Mouse (Mus musculus) kidney, embryonic 15.5 days (tissue): ENCODE data around the gene Zfp74. TPM values are rescaled to one million over a fixed set of nuclear protein-coding genes. Genes with fewer than 3 reads are reported as not detected.

Source experiments
- ATAC-seq: fragments of 200-750 bp; cut with Nextera tagmentation; replicated peaks from 2 replicates; pipeline ENCODE4 v1.8.0; 2017; ENCODE audit warnings: moderate TSS enrichment; ENCODE audit not compliant: low FRiP score
- H3K27ac ChIP-seq: fragments of 300-500 bp; sonication (generic); 2 replicates; pipeline ENCODE4 v1.5.1; 2015; ENCODE audit warnings: mild to moderate bottlenecking, inconsistent platforms
- H3K27me3 ChIP-seq: fragments of 300-500 bp; sonication (generic); 2 replicates; pipeline ENCODE4 v1.6.1; 2015; ENCODE audit warnings: inconsistent platforms
- H3K36me3 ChIP-seq: fragments of 300-500 bp; sonication (generic); 2 replicates; pipeline ENCODE4 v1.6.1; 2015; ENCODE audit warnings: inconsistent platforms
- H3K4me1 ChIP-seq: fragments of 300-500 bp; sonication (generic); 2 replicates; pipeline ENCODE4 v1.6.1; 2015; ENCODE audit warnings: inconsistent platforms
- H3K4me2 ChIP-seq: fragments of 300-500 bp; sonication (generic); 2 replicates; pipeline ENCODE4 v1.6.1; 2015; ENCODE audit warnings: moderate library complexity, mild to moderate bottlenecking, inconsistent platforms
- H3K4me3 ChIP-seq: fragments of 300-500 bp; sonication (generic); replicated peaks from 2 replicates; pipeline ENCODE4 v1.5.1; 2015; ENCODE audit warnings: mild to moderate bottlenecking, inconsistent platforms
- H3K9ac ChIP-seq: fragments of 300-500 bp; sonication (generic); 2 replicates; pipeline ENCODE4 v1.6.1; 2015; ENCODE audit warnings: mild to moderate bottlenecking, inconsistent platforms
- H3K9me3 ChIP-seq: fragments of 300-500 bp; sonication (generic); replicated peaks from 2 replicates; pipeline ENCODE4 v1.6.1; 2016; ENCODE audit warnings: inconsistent platforms
- WGBS: fragments of 180-500 bp; shearing (Covaris S2); methylation state at CpG from one replicate; pipeline ENCODE4 v1.1.7; 2015; ENCODE audit warnings: mixed read lengths; 5-methylcytosine and 5-hydroxymethylcytosine counted together
- microRNA-seq: library from miRNA; unstranded; fragments of <30 nt; microRNA quantifications from one replicate; pipeline ENCODE4, GENCODE M21; 2016
- polyA plus RNA-seq: library from polyadenylated mRNA; unstranded; fragments of >200 nt; fragmentation: Nextera tagmentation; extraction: Ambion mirVana; gene quantifications from 2 replicates; pipeline ENCODE4 v1.2.1, GENCODE M21; 2015

The Zfp74 gene
- polyA plus RNA-seq, 1 experiment from 2014 or later: 12.0 TPM

GRCm38 (mm10) chr7:29905966-29906681, 47.8 kb downstream of the Zfp74 start, which contains the start of gene Zfp27:
Zfp27 (minus strand) TSS chr7:29906572.
- peak within 1 kb of the TSS; percentile 67 for H3K9ac ChIP-seq
- peaks cover 25% of the 10 kb centered on the region for H3K4me1 ChIP-seq
- peak within 1 kb of the TSS; percentile 99 for H3K27ac ChIP-seq
- H3K4me3 ChIP-seq: peak within 1 kb of the TSS; percentile 64
- H3K9me3 ChIP-seq: no peaks in the 10 kb centered on the region
- H3K4me2 ChIP-seq: peak within 1 kb of the TSS; percentile 78
- WGBS: under 1% methylated on average over 22 of the region's 22 CpGs
- H3K27me3 ChIP-seq: no peaks in the 10 kb centered on the region
- ATAC-seq: peak; percentile 81
- H3K36me3 ChIP-seq: peaks cover 30% of the 10 kb centered on the region

DNA sequence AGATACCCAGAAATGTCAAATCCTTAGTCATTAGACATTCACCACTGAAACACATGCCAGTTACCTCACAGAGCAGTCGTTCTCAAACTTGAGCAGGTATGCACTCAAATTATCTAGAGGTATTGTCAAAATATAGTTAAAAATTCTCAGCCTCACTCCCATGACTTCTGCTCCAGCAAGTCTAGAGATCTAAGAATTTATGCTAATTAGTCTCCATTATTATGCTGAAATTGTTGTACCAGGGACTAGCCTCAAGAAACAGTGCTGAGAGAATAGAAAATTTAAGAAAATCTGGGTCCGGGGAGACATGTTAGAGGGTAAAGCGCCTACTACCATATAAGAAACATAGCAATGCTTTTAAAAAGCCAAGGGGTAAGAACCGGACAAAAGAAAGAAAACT, 49.8 kb downstream of the Zfp74 start:
- ATAC-seq: no peak
- Histone ChIP-seq H3K4me1 (peaks cover 13% of the 10 kb centered on the region), H3K9ac (no peak overlapping the region), H3K27ac (no peak overlapping the region), H3K9me3 (no peaks in the 10 kb centered on the region), H3K4me2 (no peak overlapping the region), H3K36me3 (peaks cover 43% of the 10 kb centered on the region), H3K27me3 (no peaks in the 10 kb centered on the region), H3K4me3 (no peak overlapping the region)
- WGBS: 93% methylated on average over 4 of the region's 4 CpGs

DNA sequence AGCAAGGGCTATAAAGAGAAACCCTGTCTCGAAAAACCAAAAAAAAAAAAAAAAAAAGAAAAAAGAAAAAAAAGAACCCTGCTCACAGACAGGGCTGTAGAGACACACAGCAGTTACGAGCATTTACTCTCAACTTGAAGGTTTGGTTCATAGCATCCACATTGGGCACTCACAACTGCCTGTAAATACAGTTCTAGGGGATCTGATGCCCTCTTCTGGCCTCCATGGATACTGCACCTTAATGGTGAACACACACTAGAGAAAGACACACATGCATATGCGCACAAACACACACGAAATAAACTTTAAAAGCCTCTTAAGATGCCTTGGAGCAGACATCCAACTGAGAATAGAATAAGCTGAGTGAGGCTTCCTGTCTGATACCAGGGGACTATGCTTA, 55.5 kb downstream of the Zfp74 start:
- Histone ChIP-seq H3K4me2 (no peak overlapping the region), H3K9ac (no peak overlapping the region), H3K27me3 (no peaks in the 10 kb centered on the region), H3K9me3 (peaks cover 40% of the 10 kb centered on the region), H3K4me1 (no peaks in the 10 kb centered on the region), H3K36me3 (peaks cover 93% of the 10 kb centered on the region), H3K4me3 (no peak overlapping the region), H3K27ac (no peak overlapping the region)
- WGBS: 93% methylated on average over 4 of the region's 4 CpGs
- no peak for ATAC-seq

GRCm38 (mm10) chr7:29892756-29893155, 61.1 kb downstream of the Zfp74 start:
- Histone ChIP-seq H3K4me3 (no peak overlapping the region), H3K4me1 (no peaks in the 10 kb centered on the region), H3K27me3 (no peaks in the 10 kb centered on the region), H3K36me3 (peaks cover 77% of the 10 kb centered on the region), H3K9ac (no peak overlapping the region), H3K27ac (no peak overlapping the region), H3K4me2 (no peak overlapping the region), H3K9me3 (peaks cover 51% of the 10 kb centered on the region)
- ATAC-seq: no peak
- 96% methylated on average over 4 of the region's 4 CpGs for WGBS

DNA sequence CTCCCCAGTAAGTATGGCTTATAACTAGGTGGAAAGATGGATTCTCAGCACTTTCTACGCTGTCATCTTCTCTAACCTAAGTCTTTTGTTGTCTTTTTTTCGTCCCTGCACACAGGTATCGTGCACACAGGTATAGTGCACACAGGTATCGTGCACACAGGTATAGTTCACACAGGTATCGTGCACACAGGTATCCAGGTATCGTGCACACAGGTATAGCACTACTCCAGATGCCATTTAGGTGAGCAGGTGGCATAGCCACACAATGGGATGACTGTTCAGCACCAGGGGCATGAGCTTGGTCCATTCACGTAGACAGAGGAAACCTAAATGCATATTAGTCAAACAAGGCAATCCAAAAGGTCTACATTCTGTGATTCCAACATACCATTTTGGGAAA, 63.4 kb downstream of the Zfp74 start:
- Histone ChIP-seq H3K9me3 (peaks cover 56% of the 10 kb centered on the region), H3K9ac (no peak overlapping the region), H3K27me3 (no peaks in the 10 kb centered on the region), H3K4me2 (no peak overlapping the region), H3K4me1 (no peaks in the 10 kb centered on the region), H3K27ac (no peak overlapping the region), H3K4me3 (no peak overlapping the region), H3K36me3 (peaks cover 54% of the 10 kb centered on the region)
- no peak for ATAC-seq
- 96% methylated on average over 7 of the region's 7 CpGs for WGBS

DNA sequence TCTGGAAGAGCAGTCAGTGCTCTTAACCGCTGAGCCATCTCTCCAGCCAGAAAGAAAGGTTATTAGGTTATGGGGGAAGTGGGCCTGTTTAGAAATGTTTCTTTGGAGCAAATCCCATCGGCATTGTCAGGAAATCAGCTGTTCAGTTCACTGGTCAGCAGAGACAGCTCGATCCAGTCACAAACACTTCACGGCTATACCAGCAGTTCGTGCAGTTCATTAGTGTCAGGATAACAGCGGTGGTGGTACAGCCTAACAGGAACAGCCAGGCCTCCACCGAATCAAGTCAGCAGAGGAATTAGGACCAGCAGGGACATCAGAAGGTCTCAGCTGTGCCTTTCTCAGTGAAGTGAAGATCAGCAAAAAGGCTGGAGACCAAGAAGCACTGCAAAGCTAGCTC, 73.0 kb downstream of the Zfp74 start:
- H3K9ac ChIP-seq: no peak overlapping the region
- ATAC-seq: no peak
- WGBS: 88% methylated on average over 7 of the region's 7 CpGs

More for the DNA sequence above, 73.0 kb downstream of the Zfp74 start:
- H3K4me1 ChIP-seq: no peaks in the 10 kb centered on the region
- H3K36me3 ChIP-seq: peaks cover 20% of the 10 kb centered on the region
- H3K4me2 ChIP-seq: no peak overlapping the region
- H3K9me3 ChIP-seq: peaks cover 11% of the 10 kb centered on the region; the same call in 1 of the 2 replicates
- no peaks in the 10 kb centered on the region for H3K27me3 ChIP-seq
- no peak overlapping the region for H3K27ac ChIP-seq
- H3K4me3 ChIP-seq: no peak overlapping the region

Small RNA genes lying within 50 kb of the gene (microRNA-seq; reads per million reads assigned to microRNA genes)
- 0.59 reads per million for gene Mir7668

Other genes with a start within 250 kb of the Zfp74 start
- not detected in 2 replicates for gene Catsperg2, start 227.1 kb downstream of the Zfp74 start, polyA plus RNA-seq
- gene Zfp84, start 185.5 kb downstream of the Zfp74 start, polyA plus RNA-seq: 13.1 and 14.0 TPM in 2 replicates
- 7.1 and 8.1 TPM in 2 replicates for gene Zfp30, start 170.1 kb downstream of the Zfp74 start, polyA plus RNA-seq
- 13.4 and 13.9 TPM in 2 replicates for gene Zfp790, start 138.0 kb downstream of the Zfp74 start, polyA plus RNA-seq
- 5.4 and 6.7 TPM in 2 replicates for gene Zfp940, start 100.4 kb downstream of the Zfp74 start, polyA plus RNA-seq
- gene Zfp420, start 94.1 kb downstream of the Zfp74 start, polyA plus RNA-seq: 7.5 and 7.8 TPM in 2 replicates
- gene Zfp27, start 47.5 kb downstream of the Zfp74 start, polyA plus RNA-seq: 9.5 and 10.8 TPM in 2 replicates
- gene Zfp383, start 45.9 kb downstream of the Zfp74 start, polyA plus RNA-seq: 5.2 and 5.8 TPM in 2 replicates
- gene Zfp568, start 29.9 kb upstream of the Zfp74 start, polyA plus RNA-seq: 17.7 and 19.5 TPM in 2 replicates
- 3.0 and 4.0 TPM in 2 replicates for gene Zfp14, start 97.3 kb upstream of the Zfp74 start, polyA plus RNA-seq
- gene Zfp82, start 118.8 kb upstream of the Zfp74 start, polyA plus RNA-seq: 3.9 and 5.5 TPM in 2 replicates
- 1.1 and 2.4 TPM in 2 replicates for gene Gm26920, start 136.3 kb upstream of the Zfp74 start, polyA plus RNA-seq
- 12.2 and 15.9 TPM in 2 replicates for gene Zfp566, start 136.4 kb upstream of the Zfp74 start, polyA plus RNA-seq
- gene Zfp260, start 140.7 kb upstream of the Zfp74 start, polyA plus RNA-seq: 109 and 114 TPM in 2 replicates
- 8.6 and 8.7 TPM in 2 replicates for gene Zfp382, start 167.9 kb upstream of the Zfp74 start, polyA plus RNA-seq
- gene Zfp146, start 215.7 kb upstream of the Zfp74 start, polyA plus RNA-seq: 17.8 and 20.2 TPM in 2 replicates
- gene Cox7a1, start 230.1 kb upstream of the Zfp74 start, polyA plus RNA-seq: 11.1 and 11.7 TPM in 2 replicates
- gene Capns1, start 244.7 kb upstream of the Zfp74 start, polyA plus RNA-seq: 90.8 and 98.8 TPM in 2 replicates